Mouse (Mus musculus): ENCODE measurements around the gene Ascc1. TPM values are rescaled to one million over a fixed set of nuclear protein-coding genes. Genes with fewer than 3 reads are reported as not detected.
A peak's percentile ranks its signal among the peaks of the same experiment; 100 is the strongest.

The Ascc1 gene
- polyA plus RNA-seq, 1 experiment: 11.9 TPM

- TF ChIP-seq CTCF (IDR thresholded peaks at IDR 0.05; ENCODE audit: extremely low read depth, insufficient read depth, insufficient read length, insufficient replicate concordance): no peak
- TF ChIP-seq POLR2A (IDR thresholded peaks at IDR 0.05; ENCODE audit: low read depth, low read length): no peak
- Histone ChIP-seq H3K27ac (ENCODE audit: insufficient read depth, low read length) (no peak overlapping the region), H3K36me3 (ENCODE audit: control insufficient read depth, insufficient read depth, low read length) (no peaks in the 10 kb centered on the region), H3K27me3 (ENCODE audit: control insufficient read depth, insufficient read depth, low read length) (peaks cover 19% of the 10 kb centered on the region), H3K4me1 (ENCODE audit: control insufficient read depth, insufficient read depth, insufficient read length) (peaks cover 12% of the 10 kb centered on the region), H3K4me3 (ENCODE audit: extremely low read depth, insufficient read depth, insufficient read length) (no peak overlapping the region)
- 91% methylated on average over 17 of the region's 17 CpGs for WGBS
- DNase-seq (ENCODE audit: low read depth in 1 of 2, low spot score in 2 of 2): no peak
Measured at GRCm38 (mm10) chr10:60108321-60109111, 105.9 kb downstream of the Ascc1 start.

- Histone ChIP-seq H3K27ac (ENCODE audit: insufficient read depth, low read length) (no peak overlapping the region), H3K36me3 (ENCODE audit: control insufficient read depth, insufficient read depth, low read length) (no peaks in the 10 kb centered on the region), H3K4me1 (ENCODE audit: control insufficient read depth, insufficient read depth, insufficient read length) (peaks cover 12% of the 10 kb centered on the region), H3K4me3 (ENCODE audit: extremely low read depth, insufficient read depth, insufficient read length) (no peak overlapping the region), H3K27me3 (ENCODE audit: control insufficient read depth, insufficient read depth, low read length) (peaks cover 19% of the 10 kb centered on the region)
- WGBS: 90% methylated on average over 8 of the region's 8 CpGs
- DNase-seq (ENCODE audit: low read depth in 1 of 2, low spot score in 2 of 2): no peak
- TF ChIP-seq CTCF (IDR thresholded peaks at IDR 0.05; ENCODE audit: extremely low read depth, insufficient read depth, insufficient read length, insufficient replicate concordance): no peak
- TF ChIP-seq POLR2A (IDR thresholded peaks at IDR 0.05; ENCODE audit: low read depth, low read length): no peak
Measured at GRCm38 (mm10) chr10:60109336-60109735, 106.7 kb downstream of the Ascc1 start.

GRCm38 (mm10) chr10:60109989-60110388 is 107.4 kb downstream of the Ascc1 start:
- Histone ChIP-seq H3K4me1 (ENCODE audit: control insufficient read depth, insufficient read depth, insufficient read length) (peaks cover 12% of the 10 kb centered on the region), H3K4me3 (ENCODE audit: extremely low read depth, insufficient read depth, insufficient read length) (no peak overlapping the region), H3K27me3 (ENCODE audit: control insufficient read depth, insufficient read depth, low read length) (peaks cover 19% of the 10 kb centered on the region), H3K27ac (ENCODE audit: insufficient read depth, low read length) (no peak overlapping the region), H3K36me3 (ENCODE audit: control insufficient read depth, insufficient read depth, low read length) (no peaks in the 10 kb centered on the region)
- DNase-seq (ENCODE audit: low read depth in 1 of 2, low spot score in 2 of 2): no peak
- no peak for TF ChIP-seq CTCF (IDR thresholded peaks at IDR 0.05; ENCODE audit: extremely low read depth, insufficient read depth, insufficient read length, insufficient replicate concordance)
- no peak for TF ChIP-seq POLR2A (IDR thresholded peaks at IDR 0.05; ENCODE audit: low read depth, low read length)
- 82% methylated on average over 8 of the region's 8 CpGs for WGBS

GRCm38 (mm10) chr10:60110908-60111475 is 108.4 kb downstream of the Ascc1 start:
- H3K27me3 ChIP-seq (ENCODE audit: control insufficient read depth, insufficient read depth, low read length): peaks cover 17% of the 10 kb centered on the region
- TF ChIP-seq CTCF (IDR thresholded peaks at IDR 0.05; ENCODE audit: extremely low read depth, insufficient read depth, insufficient read length, insufficient replicate concordance) (no peak), POLR2A (IDR thresholded peaks at IDR 0.05; ENCODE audit: low read depth, low read length) (no peak)
- no peak overlapping the region for H3K4me3 ChIP-seq (ENCODE audit: extremely low read depth, insufficient read depth, insufficient read length)
- H3K4me1 ChIP-seq (ENCODE audit: control insufficient read depth, insufficient read depth, insufficient read length): peaks cover 20% of the 10 kb centered on the region
- no peaks in the 10 kb centered on the region for H3K36me3 ChIP-seq (ENCODE audit: control insufficient read depth, insufficient read depth, low read length)
- 86% methylated on average over 10 of the region's 10 CpGs for WGBS
- no peak for DNase-seq (ENCODE audit: low read depth in 1 of 2, low spot score in 2 of 2)
- no peak overlapping the region for H3K27ac ChIP-seq (ENCODE audit: insufficient read depth, low read length)

GRCm38 (mm10) chr10:60113965-60114690 is 111.5 kb downstream of the Ascc1 start:
- Histone ChIP-seq H3K27me3 (ENCODE audit: control insufficient read depth, insufficient read depth, low read length) (no peaks in the 10 kb centered on the region), H3K36me3 (ENCODE audit: control insufficient read depth, insufficient read depth, low read length) (no peaks in the 10 kb centered on the region), H3K4me3 (ENCODE audit: extremely low read depth, insufficient read depth, insufficient read length) (no peak overlapping the region), H3K27ac (ENCODE audit: insufficient read depth, low read length) (no peak overlapping the region), H3K4me1 (ENCODE audit: control insufficient read depth, insufficient read depth, insufficient read length) (peaks cover 9% of the 10 kb centered on the region; the same call in 1 of the 2 replicates)
- DNase-seq (ENCODE audit: low read depth in 1 of 2, low spot score in 2 of 2): no peak
- 89% methylated on average over 9 of the region's 9 CpGs for WGBS
- TF ChIP-seq POLR2A (IDR thresholded peaks at IDR 0.05; ENCODE audit: low read depth, low read length) (no peak), CTCF (IDR thresholded peaks at IDR 0.05; ENCODE audit: extremely low read depth, insufficient read depth, insufficient read length, insufficient replicate concordance) (no peak)

GRCm38 (mm10) chr10:60115345-60116185 is 113.0 kb downstream of the Ascc1 start:
- Histone ChIP-seq H3K36me3 (ENCODE audit: control insufficient read depth, insufficient read depth, low read length) (no peaks in the 10 kb centered on the region), H3K27ac (ENCODE audit: insufficient read depth, low read length) (no peak overlapping the region), H3K4me3 (ENCODE audit: extremely low read depth, insufficient read depth, insufficient read length) (peak overlapping the region; percentile 12; the same call in 1 of the 2 replicates), H3K27me3 (ENCODE audit: control insufficient read depth, insufficient read depth, low read length) (no peaks in the 10 kb centered on the region), H3K4me1 (ENCODE audit: control insufficient read depth, insufficient read depth, insufficient read length) (peaks cover 9% of the 10 kb centered on the region; the same call in 1 of the 2 replicates)
- DNase-seq (ENCODE audit: low read depth in 1 of 2, low spot score in 2 of 2): peak; percentile 17 to 35
- no peak for TF ChIP-seq CTCF (IDR thresholded peaks at IDR 0.05; ENCODE audit: extremely low read depth, insufficient read depth, insufficient read length, insufficient replicate concordance)
- TF ChIP-seq POLR2A (IDR thresholded peaks at IDR 0.05; ENCODE audit: low read depth, low read length): no peak
- 11% methylated on average over 14 of the region's 14 CpGs for WGBS

All from spleen, adult 2 months (tissue).